Mouse (Mus musculus) urinary bladder, adult 2 months (tissue): ENCODE data around the gene Rtp4. TPM values are rescaled to one million over a fixed set of nuclear protein-coding genes. Genes with fewer than 3 reads are reported as not detected.

Experiments
- DNase-seq: peaks from one replicate; pipeline ENCODE4 v3.0.0; 2022; ENCODE audit warnings: low spot score
- polyA plus RNA-seq: library from polyadenylated mRNA; depleted of rRNA; stranded (reverse); fragments of >200 nt; gene quantifications from 2 replicates; pipeline ENCODE4 v1.2.3, GENCODE M21; 2012; rRNA removed

The Rtp4 gene
- polyA plus RNA-seq, 1 experiment = 20.3 TPM

- no peak for DNase-seq
Measured at GRCm38 (mm10) chr16:23591119-23592105, 71.3 kb downstream of the Rtp4 start.

- no peak for DNase-seq
Measured at GRCm38 (mm10) chr16:23592501-23592900, 72.4 kb downstream of the Rtp4 start.

GRCm38 (mm10) chr16:23596696-23597095 lies 76.6 kb downstream of the Rtp4 start:
- no peak for DNase-seq

GRCm38 (mm10) chr16:23597968-23598367 lies 77.9 kb downstream of the Rtp4 start:
- DNase-seq = no peak

GRCm38 (mm10) chr16:23606220-23606619 lies 86.1 kb downstream of the Rtp4 start:
- DNase-seq = no peak

GRCm38 (mm10) chr16:23606651-23607050 lies 86.6 kb downstream of the Rtp4 start:
- no peak for DNase-seq

- no peak for DNase-seq
Measured at GRCm38 (mm10) chr16:23607911-23608410, 87.9 kb downstream of the Rtp4 start.

GRCm38 (mm10) chr16:23609748-23610185 lies 89.7 kb downstream of the Rtp4 start:
- DNase-seq = no peak

GRCm38 (mm10) chr16:23624205-23624604 lies 104.1 kb downstream of the Rtp4 start:
- DNase-seq = no peak

- no peak for DNase-seq
Measured at GRCm38 (mm10) chr16:23631531-23631930, 111.4 kb downstream of the Rtp4 start.

GRCm38 (mm10) chr16:23632681-23633080 lies 112.6 kb downstream of the Rtp4 start:
- DNase-seq = no peak

- no peak for DNase-seq
Measured at GRCm38 (mm10) chr16:23653028-23653427, 132.9 kb downstream of the Rtp4 start.

- no peak for DNase-seq
Measured at GRCm38 (mm10) chr16:23653479-23653878, 133.4 kb downstream of the Rtp4 start.

- no peak for DNase-seq
Measured at GRCm38 (mm10) chr16:23659597-23660531, 139.8 kb downstream of the Rtp4 start.

Other genes with a start within 250 kb of the Rtp4 start
- gene Rtp1, start 91.2 kb upstream of the Rtp4 start, polyA plus RNA-seq = 0.01 TPM in 2 replicates
- 2.3 and 2.6 TPM in 2 replicates for gene Masp1, start 524 bp downstream of the Rtp4 start, polyA plus RNA-seq